Mouse (Mus musculus) cerebellum, adult 2 months (tissue): ENCODE data around the gene Ifitm1. TPM values are rescaled to one million over a fixed set of nuclear protein-coding genes. Genes with fewer than 3 reads are reported as not detected.
"Not testable (repeated sequence)": the region's sequence is repeated elsewhere in the genome, so short reads cannot be mapped to it uniquely, and the experiment has no call there.

Experiments used
- DNase-seq, 2 experiments: peaks; one replicate each; pipeline ENCODE4 v3.0.0; 2021
- H3K27ac ChIP-seq: fragments of 200-500 bp; 2 replicates; pipeline ENCODE4 v1.5.1; 2012; ENCODE audit warnings: low read length, control low read depth, inconsistent platforms; ENCODE audit not compliant: insufficient read depth
- H3K27me3 ChIP-seq: fragments of 200-500 bp; 2 replicates; pipeline ENCODE4 v1.6.1; 2012; ENCODE audit warnings: inconsistent platforms, mild to moderate bottlenecking, low read length, moderate library complexity; ENCODE audit not compliant: control insufficient read depth, insufficient read depth
- H3K4me1 ChIP-seq: fragments of 200-500 bp; 2 replicates; pipeline ENCODE4 v1.6.1; 2011; ENCODE audit warnings: low read length; ENCODE audit not compliant: control insufficient read depth, insufficient read depth
- H3K4me3 ChIP-seq: fragments of 200-500 bp; replicated peaks from 2 replicates; pipeline ENCODE3; 2011; ENCODE audit warnings: mild to moderate bottlenecking, low read depth, low read length, control low read depth; ENCODE audit not compliant: insufficient read depth
- CTCF ChIP-seq: fragments of 200-500 bp; IDR thresholded peaks from 2 replicates; pipeline ENCODE4 v1.5.1; 2011; ENCODE audit warnings: low read depth, mild to moderate bottlenecking, control low read depth, low read length, moderate library complexity, borderline replicate concordance; ENCODE audit not compliant: insufficient read depth
- POLR2A ChIP-seq: fragments of 200-500 bp; IDR thresholded peaks from 2 replicates; pipeline ENCODE4 v1.6.1; 2011; ENCODE audit warnings: low read length, control low read depth, borderline replicate concordance; ENCODE audit not compliant: insufficient read depth
- WGBS: fragments of 180-500 bp; shearing (Covaris S2); methylation state at CpG from one replicate; pipeline ENCODE4 v1.1.7; 2018; 5-methylcytosine and 5-hydroxymethylcytosine counted together
- polyA plus RNA-seq: library from polyadenylated mRNA; depleted of rRNA; stranded (reverse); fragments of >200 nt; gene quantifications from 2 replicates; pipeline ENCODE4 v1.2.3, GENCODE M21; 2012

The Ifitm1 gene
- polyA plus RNA-seq, 1 experiment = 20.0 TPM

DNA sequence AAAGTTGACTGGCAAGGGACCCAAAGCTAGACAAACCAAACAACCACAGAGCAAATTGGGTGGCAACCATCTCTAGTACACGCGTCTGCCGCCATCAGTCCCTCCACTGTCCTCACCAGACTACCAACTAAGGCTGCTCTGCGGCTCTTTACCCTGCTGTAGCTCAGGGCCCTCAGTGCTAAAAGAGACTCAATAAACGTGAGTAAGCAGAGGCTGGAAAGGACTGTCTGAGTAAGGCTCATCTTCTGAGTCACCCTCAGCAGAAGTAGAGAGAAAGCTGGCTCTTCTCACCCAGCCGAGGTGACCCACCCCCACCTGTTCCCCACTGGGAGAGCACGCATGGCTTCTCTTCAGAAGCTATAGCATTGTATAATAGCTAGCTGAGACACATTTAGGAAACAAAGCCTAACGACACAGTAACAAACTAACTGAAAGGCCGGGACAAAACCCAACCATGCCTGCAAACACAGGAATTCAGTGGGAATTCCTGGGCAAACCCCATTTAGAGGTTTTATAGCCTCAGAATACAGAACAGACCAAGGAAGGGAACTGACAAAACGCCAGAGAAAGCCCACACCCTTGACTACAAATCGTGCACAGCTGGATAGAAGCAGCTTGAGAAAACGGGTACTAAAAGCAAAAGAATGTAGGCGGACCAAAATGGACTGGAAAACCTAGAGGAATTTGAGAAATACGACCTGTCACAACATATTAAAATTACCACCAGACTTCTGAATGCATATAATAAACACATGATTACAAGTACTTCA, 6.6 kb downstream of the Ifitm1 start:
- Histone ChIP-seq H3K27ac (no peak overlapping the region), H3K4me3 (no peak overlapping the region), H3K27me3 (no peaks in the 10 kb centered on the region), H3K4me1 (no peaks in the 10 kb centered on the region)
- 33% methylated on average over 14 of the region's 14 CpGs for WGBS
- no peak for TF ChIP-seq CTCF
- TF ChIP-seq POLR2A = no peak
- DNase-seq = no peak

DNA sequence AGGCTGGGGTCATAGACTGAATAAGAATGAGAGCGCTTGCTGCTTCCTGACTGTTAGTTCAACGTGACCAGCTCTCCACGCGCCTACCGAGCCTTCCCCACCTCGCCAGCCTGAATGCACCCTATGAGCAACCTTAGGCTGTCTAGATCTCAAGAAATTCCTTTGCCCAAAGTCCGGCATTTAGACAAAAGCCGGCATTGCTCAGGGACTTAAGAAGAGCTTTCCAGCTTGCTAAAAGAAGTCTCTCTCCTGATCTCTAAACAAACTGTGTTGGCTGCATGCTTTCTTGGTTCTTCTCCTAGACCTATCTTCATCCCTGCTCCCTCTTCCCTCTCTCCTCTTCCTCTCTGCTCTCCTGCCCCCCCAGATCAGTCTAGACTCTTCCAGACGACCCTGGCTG, 7.9 kb downstream of the Ifitm1 start:
- Histone ChIP-seq H3K27ac (no peak overlapping the region), H3K4me3 (no peak overlapping the region), H3K4me1 (no peaks in the 10 kb centered on the region), H3K27me3 (no peaks in the 10 kb centered on the region)
- DNase-seq = no peak
- TF ChIP-seq CTCF = no peak
- TF ChIP-seq POLR2A = no peak
- 20% methylated on average over 9 of the region's 9 CpGs for WGBS

DNA sequence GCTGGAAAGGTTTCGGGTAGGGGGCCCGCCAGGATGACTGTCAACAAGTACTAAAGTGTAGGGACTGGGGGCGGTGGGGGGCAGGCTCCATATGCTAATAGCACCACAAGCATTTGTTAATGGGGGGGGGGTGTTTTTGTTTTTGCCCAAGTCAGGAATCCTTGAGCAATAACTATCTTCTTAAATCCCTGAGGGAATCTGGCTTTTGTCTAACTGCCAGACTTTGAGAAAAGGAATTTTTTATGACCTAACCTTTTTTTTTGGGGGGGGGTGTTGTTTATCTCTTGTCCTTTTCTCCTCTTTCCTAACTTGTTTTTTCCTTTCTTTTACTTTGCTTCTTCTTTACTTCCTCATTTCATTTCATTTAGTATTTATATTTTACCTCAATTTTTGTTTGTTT, 8.4 kb downstream of the Ifitm1 start:
- 28% methylated on average over 3 of the region's 3 CpGs for WGBS
- Histone ChIP-seq H3K27me3 (no peaks in the 10 kb centered on the region), H3K4me1 (no peaks in the 10 kb centered on the region), H3K4me3 (no peak overlapping the region), H3K27ac (no peak overlapping the region)
- DNase-seq = no peak
- no peak for TF ChIP-seq POLR2A

DNA sequence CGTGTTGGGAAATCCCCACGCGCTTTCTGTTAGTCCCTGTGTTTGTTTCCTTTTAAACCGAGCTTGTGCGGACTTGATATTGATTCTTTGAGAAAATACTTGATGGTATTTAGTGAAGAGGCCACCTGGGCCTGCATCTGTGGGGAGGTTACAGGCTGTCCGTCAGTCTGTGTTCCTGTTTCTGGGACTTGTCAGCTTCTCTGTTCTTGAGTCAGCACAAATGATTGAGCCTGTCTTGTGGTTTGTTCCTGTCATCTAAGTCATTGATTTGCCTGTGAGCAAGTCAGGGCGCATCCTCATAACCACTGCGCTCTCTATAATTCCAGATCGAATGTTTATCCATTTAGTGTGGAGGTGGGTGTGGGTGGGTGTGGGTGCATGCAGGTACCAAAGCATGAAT, 9.7 kb downstream of the Ifitm1 start:
- WGBS = 95% methylated on average over 9 of the region's 9 CpGs
- H3K27me3 ChIP-seq, H3K27ac ChIP-seq, H3K4me3 ChIP-seq, H3K4me1 ChIP-seq, DNase-seq: not testable (repeated sequence)

DNA sequence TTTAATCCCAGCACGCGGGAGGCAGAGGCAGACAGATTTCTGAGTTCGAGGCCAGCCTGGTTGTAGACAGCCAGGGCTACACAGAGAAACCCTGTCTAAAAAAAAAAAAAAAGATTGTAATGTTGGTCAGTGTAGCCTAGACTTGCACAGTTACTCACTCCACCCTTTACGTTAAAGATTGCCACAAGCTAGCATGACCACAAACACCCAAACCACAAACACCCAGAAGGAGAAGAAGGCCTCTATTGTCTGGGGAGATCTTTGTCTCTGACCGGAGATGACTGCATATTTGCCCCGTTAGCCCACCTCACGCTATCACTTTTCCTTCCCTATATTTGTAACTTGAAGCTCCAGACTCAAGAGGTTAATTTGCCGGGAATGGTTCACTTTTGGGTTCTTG, 14.7 kb downstream of the Ifitm1 start:
- WGBS = 95% methylated on average over 8 of the region's 8 CpGs
- Histone ChIP-seq H3K4me3 (no peak overlapping the region), H3K27me3 (no peaks in the 10 kb centered on the region), H3K27ac (no peak overlapping the region), H3K4me1 (no peaks in the 10 kb centered on the region)
- TF ChIP-seq POLR2A (no peak), CTCF (no peak)
- no peak for DNase-seq

GRCm38 (mm10) chr7:140982971-140983370, 15.9 kb downstream of the Ifitm1 start:
- no peak overlapping the region for H3K4me3 ChIP-seq
- no peaks in the 10 kb centered on the region for H3K4me1 ChIP-seq
- H3K27me3 ChIP-seq = no peaks in the 10 kb centered on the region
- H3K27ac ChIP-seq = no peak overlapping the region
- WGBS = 92% methylated on average over 7 of the region's 7 CpGs
- no peak for DNase-seq
- no peak for TF ChIP-seq CTCF
- no peak for TF ChIP-seq POLR2A

DNA sequence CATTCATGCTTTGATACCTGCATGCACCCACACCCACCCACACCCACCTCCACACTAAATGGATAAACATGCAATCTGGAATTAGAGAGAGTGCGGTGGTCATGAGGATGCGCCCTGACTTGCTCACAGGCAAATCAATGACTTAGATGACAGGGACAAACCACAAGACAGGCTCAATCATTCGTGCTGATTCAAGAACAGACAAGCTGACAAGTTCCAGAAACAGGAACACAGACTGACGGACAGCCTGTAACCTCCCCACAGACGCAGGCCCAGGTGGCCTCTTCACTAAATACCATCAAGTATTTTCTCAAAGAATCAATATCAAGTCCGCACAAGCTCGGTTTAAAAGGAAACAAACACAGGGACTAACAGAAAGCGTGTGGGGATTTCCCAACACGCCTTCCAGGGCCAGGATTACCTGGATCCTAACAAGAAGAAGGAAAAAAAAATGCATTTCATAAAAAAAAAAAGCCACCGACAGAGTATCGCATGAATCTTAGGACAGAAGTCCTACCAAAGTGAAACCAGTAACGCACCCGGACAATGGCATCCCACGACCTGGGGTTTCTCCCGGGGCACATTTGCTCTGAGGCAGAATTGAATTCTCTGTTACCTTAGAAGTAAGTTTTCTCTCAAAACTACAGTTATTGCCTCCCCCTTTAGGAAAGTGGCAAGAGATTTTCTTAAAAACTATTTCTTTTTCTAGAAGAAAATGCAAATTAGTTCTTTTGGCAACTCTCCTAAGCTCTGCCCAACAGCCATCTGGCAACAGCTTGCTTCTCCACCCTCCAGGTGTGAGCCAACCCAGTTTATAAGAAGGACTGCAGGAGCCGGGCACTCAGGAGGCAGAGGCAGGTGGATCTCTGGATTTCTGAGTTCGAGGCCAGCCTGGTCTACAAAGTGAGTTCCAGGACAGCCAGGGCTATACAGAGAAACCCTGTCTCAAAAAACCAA, 20.4 kb downstream of the Ifitm1 start:
- Histone ChIP-seq H3K27ac (no peak overlapping the region), H3K27me3 (no peaks in the 10 kb centered on the region), H3K4me3 (no peak overlapping the region), H3K4me1 (no peaks in the 10 kb centered on the region)
- 76% methylated on average over 17 of the region's 17 CpGs for WGBS
- TF ChIP-seq CTCF = no peak
- no peak for TF ChIP-seq POLR2A
- DNase-seq = no peak

- H3K4me3 ChIP-seq = no peak overlapping the region
- DNase-seq = no peak
- no peak for TF ChIP-seq POLR2A
- TF ChIP-seq CTCF = no peak
- no peaks in the 10 kb centered on the region for H3K4me1 ChIP-seq
- WGBS = 73% methylated on average over 4 of the region's 4 CpGs
- no peak overlapping the region for H3K27ac ChIP-seq
- H3K27me3 ChIP-seq = no peaks in the 10 kb centered on the region
Measured at GRCm38 (mm10) chr7:140989022-140989421, 22.0 kb downstream of the Ifitm1 start.
